Mouse (Mus musculus) liver, embryonic 14.5 days (tissue): ENCODE measurements at regions not wholly inside any gene's neighbourhood (a gene's known extent, or its start where the extent isn't known, plus 50 kb on each side); places are given as distances from the start of the nearest gene placed in this dataset.

Source experiments
- CTCF ChIP-seq: IDR thresholded peaks from 2 replicates; pipeline ENCODE4 v1.5.1; 2016; ENCODE audit warnings: antibody characterized with exemption, low read depth, control low read depth
- EP300 ChIP-seq: IDR thresholded peaks from 2 replicates; pipeline ENCODE4 v1.6.1; 2016; ENCODE audit warnings: antibody characterized with exemption, low read depth

- TF ChIP-seq CTCF (no peak), EP300 (no peak)
Measured at GRCm38 (mm10) chr14:48791507-48791906, 117.9 kb upstream of the Otx2 start.
